In the genomic region with DNA sequence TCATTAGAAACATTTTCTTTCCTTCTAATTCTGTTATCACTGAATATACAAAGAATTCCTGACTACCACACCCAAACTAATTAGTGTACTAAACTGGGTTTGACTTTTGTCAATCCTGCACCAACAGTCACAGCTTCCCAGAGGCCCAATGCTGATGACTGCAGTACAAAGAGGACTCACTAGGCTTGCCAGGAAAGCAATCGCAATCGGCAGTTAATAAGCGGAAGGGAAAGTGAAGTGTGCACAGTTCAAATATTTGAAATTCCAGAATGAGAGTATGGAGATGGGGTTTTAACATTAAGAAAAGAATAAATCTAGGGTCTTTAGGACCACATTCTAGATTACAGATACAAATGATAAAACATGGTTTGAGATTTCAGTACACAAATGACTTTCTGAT, we compare ENCODE assay signal across 31 mouse cellular contexts. TPM values are rescaled to one million over a fixed set of nuclear protein-coding genes. Genes with fewer than 3 reads are reported as not detected.
DNase-seq lines count a peak whose midpoint lies in the region; ATAC-seq and TF ChIP-seq lines count a peak whose summit lies in the region.
"Had no signal": no experiment of that assay in that cellular context is flagged by ENCODE, and none has a peak within 500 bp of the region (broad histone marks: within the 10 kb centered on the region; RNA-seq: fewer than 3 reads in every experiment).

No protein-coding gene starts in this region.

- H3K9ac ChIP-seq in heart, postnatal 0 days (replicated peaks; ENCODE audit: low read depth, low read length) = no peak overlapping the region
- H3K9ac ChIP-seq in lung, embryonic 16.5 days (ENCODE audit: low read length) = no peak overlapping the region
- no peak overlapping the region for H3K9ac ChIP-seq in stomach, postnatal 0 days (ENCODE audit: low read length)
- H3K9ac ChIP-seq: forebrain, embryonic 15.5 days; heart, embryonic 13.5 days; hindbrain, embryonic 12.5 days; intestine, embryonic 15.5 days; limb, embryonic 12.5 days; liver, postnatal 0 days; midbrain, embryonic 12.5 days; neural tube, embryonic 12.5 days had no signal

- H3K4me1 ChIP-seq in heart, postnatal 0 days (ENCODE audit: control insufficient read depth, insufficient read depth) = no peaks in the 10 kb centered on the region
- peaks cover 3% of the 10 kb centered on the region for H3K4me1 ChIP-seq in lung, adult 2 months (ENCODE audit: control insufficient read depth, insufficient read depth, low read length)
- no peaks in the 10 kb centered on the region for H3K4me1 ChIP-seq in lung, embryonic 16.5 days (replicated peaks; ENCODE audit: control insufficient read depth, insufficient read depth, low read length)
- H3K4me1 ChIP-seq in stomach, postnatal 0 days (replicated peaks; ENCODE audit: control insufficient read depth, insufficient read depth) = no peaks in the 10 kb centered on the region
- H3K4me1 ChIP-seq: forebrain, embryonic 15.5 days; hindbrain, embryonic 12.5 days; intestine, embryonic 15.5 days; limb, embryonic 12.5 days; megakaryocyte, embryonic 14.5 days; midbrain, embryonic 12.5 days; neural tube, embryonic 12.5 days had no signal

- no peak overlapping the region for H3K27ac ChIP-seq in heart, postnatal 0 days (ENCODE audit: low read depth)
- H3K27ac ChIP-seq in lung, embryonic 16.5 days (ENCODE audit: low read length) = peak overlapping the region; percentile 19; the same call in 1 of the 2 replicates
- H3K27ac ChIP-seq in stomach, postnatal 0 days (replicated peaks) = no peak overlapping the region
- H3K27ac ChIP-seq: forebrain, embryonic 15.5 days; heart, adult 2 months; heart, embryonic 13.5 days; hindbrain, embryonic 12.5 days; hindbrain, postnatal 0 days; intestine, embryonic 15.5 days; left cerebral cortex, adult 2 months; limb, embryonic 12.5 days; midbrain, embryonic 12.5 days; neural tube, embryonic 12.5 days had no signal

- TF ChIP-seq CTCF in heart, postnatal 0 days (IDR thresholded peaks at IDR 0.05; ENCODE audit: low read depth) = no peak
- no peak for TF ChIP-seq CTCF in lung, adult 2 months (IDR thresholded peaks at IDR 0.05; ENCODE audit: insufficient read depth, low read length)
- TF ChIP-seq CTCF in stomach, postnatal 0 days (IDR thresholded peaks at IDR 0.05; ENCODE audit: low read depth) = no peak

- peaks cover 35% of the 10 kb centered on the region for H3K36me3 ChIP-seq in heart, postnatal 0 days (replicated peaks; ENCODE audit: control insufficient read depth, insufficient read depth, low read length)
- H3K36me3 ChIP-seq in lung, embryonic 16.5 days (ENCODE audit: control insufficient read depth, insufficient read depth, low read length) = peaks cover 22% of the 10 kb centered on the region
- peaks cover 6% of the 10 kb centered on the region; the same call in 1 of the 2 replicates for H3K36me3 ChIP-seq in stomach, postnatal 0 days (ENCODE audit: control insufficient read depth, insufficient read depth, low read length)

- no peaks in the 10 kb centered on the region for H3K9me3 ChIP-seq in heart, postnatal 0 days (replicated peaks; ENCODE audit: control insufficient read depth, low read length)
- no peaks in the 10 kb centered on the region for H3K9me3 ChIP-seq in lung, embryonic 16.5 days (ENCODE audit: control insufficient read depth, low read length)
- H3K9me3 ChIP-seq in stomach, postnatal 0 days (ENCODE audit: control insufficient read depth, low read length) = no peaks in the 10 kb centered on the region
- H3K9me3 ChIP-seq: forebrain, embryonic 15.5 days; heart, embryonic 13.5 days; hindbrain, embryonic 12.5 days; intestine, embryonic 15.5 days; limb, embryonic 12.5 days; megakaryocyte, embryonic 14.5 days; midbrain, embryonic 12.5 days; neural tube, embryonic 12.5 days had no signal

- no peaks in the 10 kb centered on the region for H3K27me3 ChIP-seq in heart, postnatal 0 days (ENCODE audit: control insufficient read depth, insufficient read depth, low read length)
- H3K27me3 ChIP-seq in lung, embryonic 16.5 days (ENCODE audit: control insufficient read depth, insufficient read depth, low read depth, low read length) = no peaks in the 10 kb centered on the region
- no peaks in the 10 kb centered on the region for H3K27me3 ChIP-seq in stomach, postnatal 0 days (ENCODE audit: control insufficient read depth, insufficient read depth, low read length)
- H3K27me3 ChIP-seq: forebrain, embryonic 15.5 days; heart, embryonic 13.5 days; hindbrain, embryonic 12.5 days; intestine, embryonic 15.5 days; limb, embryonic 12.5 days; megakaryocyte, embryonic 14.5 days; midbrain, embryonic 12.5 days; neural tube, embryonic 12.5 days had no signal

- TF ChIP-seq POLR2A in lung, adult 2 months (IDR thresholded peaks at IDR 0.05; ENCODE audit: borderline replicate concordance, extremely low read depth, low read depth, low read length) = no peak

- no peak overlapping the region for H3K4me3 ChIP-seq in heart, postnatal 0 days (ENCODE audit: low read depth, low read length)
- no peak overlapping the region for H3K4me3 ChIP-seq in lung, adult 2 months (replicated peaks; ENCODE audit: extremely low read depth, low read depth, low read length)
- H3K4me3 ChIP-seq in lung, embryonic 16.5 days (ENCODE audit: low read length) = no peak overlapping the region
- no peak overlapping the region for H3K4me3 ChIP-seq in stomach, postnatal 0 days (ENCODE audit: low read depth, low read length)
- H3K4me3 ChIP-seq: forebrain, embryonic 15.5 days; gastrocnemius, adult 2 months; heart, adult 2 months; heart, embryonic 13.5 days; hindbrain, embryonic 12.5 days; intestine, embryonic 15.5 days; left cerebral cortex, adult 2 months; limb, embryonic 12.5 days; megakaryocyte, embryonic 14.5 days; midbrain, embryonic 12.5 days; myocyte; neural tube, embryonic 12.5 days had no signal

- TF ChIP-seq EP300 in heart, postnatal 0 days (IDR thresholded peaks at IDR 0.05; ENCODE audit: low read depth) = no peak
- no peak for TF ChIP-seq EP300 in stomach, postnatal 0 days (optimal IDR thresholded peaks at IDR 0.05)

- no peak for ATAC-seq in heart, postnatal 0 days (ENCODE audit: insufficient read depth, low read depth)
- peak; percentile 81 for ATAC-seq in lung, embryonic 16.5 days (ENCODE audit: low read depth)
- ATAC-seq in stomach, postnatal 0 days (ENCODE audit: low FRiP score, low TSS enrichment) = no peak
- ATAC-seq: forebrain, embryonic 15.5 days; hindbrain, postnatal 0 days; intestine, embryonic 15.5 days; liver, postnatal 0 days had no signal

- H3K4me2 ChIP-seq in heart, postnatal 0 days (ENCODE audit: low read depth, low read length) = no peak overlapping the region
- H3K4me2 ChIP-seq in lung, embryonic 16.5 days (ENCODE audit: low read depth, low read length) = no peak overlapping the region
- no peak overlapping the region for H3K4me2 ChIP-seq in stomach, postnatal 0 days (replicated peaks; ENCODE audit: low read depth)
- H3K4me2 ChIP-seq: forebrain, embryonic 15.5 days; heart, embryonic 13.5 days; hindbrain, embryonic 12.5 days; intestine, embryonic 15.5 days; limb, embryonic 12.5 days; liver, embryonic 11.5 days; midbrain, embryonic 12.5 days; neural tube, embryonic 12.5 days had no signal

- peak; percentile 51 for DNase-seq in heart, postnatal 0 days (ENCODE audit: low spot score)
- DNase-seq in heart, adult 8-10 months (ENCODE audit: low spot score) = no peak
- DNase-seq in lung, adult 18-20 months = peak; percentile 15 to 24
- no peak for DNase-seq in lung, adult 2 months
- DNase-seq in stomach, postnatal 0 days (ENCODE audit: low spot score) = peak; percentile 15
- no peak for DNase-seq in urinary bladder, postnatal 14 days (ENCODE audit: low spot score)
- DNase-seq: cerebellum, adult 2 months; cerebellum, postnatal 14 days; gastrocnemius, adult 2 months; gastrocnemius, postnatal 36 days; heart, adult 2 months; heart, postnatal 14 days; kidney, adult 2 months; kidney, postnatal 10 days; layer of hippocampus, adult 9-11 months; liver, postnatal 0 days; right cerebral cortex, postnatal 4 days; thymus, postnatal 4 days had no signal

- WGBS in heart, postnatal 0 days = 39% methylated on average over 3 of the region's 3 CpGs
- 47% methylated on average over 3 of the region's 3 CpGs for WGBS in lung, adult 2 months
- WGBS in lung, embryonic 16.5 days = 39% methylated on average over 3 of the region's 3 CpGs
- WGBS in stomach, postnatal 0 days = 40% methylated on average over 3 of the region's 3 CpGs

RNA-seq across cellular contexts. Expression of gene Emsy, which starts 23.6 kb away (rescaled TPM):
- total RNA-seq in heart, postnatal 0 days (2014; rRNA removed; ENCODE audit: low replicate concordance) = 20.1 and 33.2 TPM in 2 replicates
- polyA plus RNA-seq in heart, postnatal 0 days (2015; fragmentation: Nextera tagmentation; extraction: Ambion mirVana) = 8.8 and 9.1 TPM in 2 replicates
- 10 to 100 TPM; 22.9 to 29.1 (median 25.2) TPM for total RNA-seq in heart, adult 8-10 months (2022)
- 18.9 and 20.2 TPM in 2 replicates for polyA plus RNA-seq in lung, adult 2 months (2012; rRNA removed)
- polyA plus RNA-seq in lung, embryonic 16.5 days (2015; fragmentation: Nextera tagmentation; extraction: Ambion mirVana) = 27.6 and 30.4 TPM in 2 replicates
- polyA plus RNA-seq in stomach, postnatal 0 days (2015; fragmentation: Nextera tagmentation; extraction: Ambion mirVana) = 5.0 and 6.3 TPM in 2 replicates

Comparison
In these comparisons a context has a peak if more than half of its experiments do, and no peak if none do; other contexts are left out.
1. DNase-seq: peak in heart, postnatal 0 days (single experiment), lung, adult 18-20 months (2 of 2) and stomach, postnatal 0 days (single experiment); none in heart, adult 8-10 months (single experiment), lung, adult 2 months (single experiment) and urinary bladder, postnatal 14 days (single experiment).